Mouse (Mus musculus) mature B cell (primary cell): ENCODE measurements around the gene Ccdc186.

Experiments used
- in situ Hi-C: fragments of 300-500 bp; cut with MboI; formaldehyde crosslinking; loops from 2 replicates; pipeline ENCODE4 v1.14.3; 2019

Gene Ccdc186

GRCm38 (mm10) chr19:56821798-56822447 is at the start of gene Ccdc186:
Gene Ccdc186 (minus strand): TSS chr19:56822190.
- in situ Hi-C loops: no loop called here

- in situ Hi-C loops: no loop called here
Observed at GRCm38 (mm10) chr19:56867701-56868100, 45.7 kb upstream of the Ccdc186 start.

- in situ Hi-C loops: no loop called here
Observed at GRCm38 (mm10) chr19:56856455-56856854, 34.5 kb upstream of the Ccdc186 start.

- in situ Hi-C loops: no loop called here
Observed at GRCm38 (mm10) chr19:56852590-56852989, 30.6 kb upstream of the Ccdc186 start.

- in situ Hi-C loops: no loop called here
Observed at GRCm38 (mm10) chr19:56842974-56843373, 21.0 kb upstream of the Ccdc186 start.

- in situ Hi-C loops: no loop called here
Observed at GRCm38 (mm10) chr19:56838942-56839706, 17.1 kb upstream of the Ccdc186 start.

- in situ Hi-C loops: no loop called here
Observed at GRCm38 (mm10) chr19:56835340-56835739, 13.3 kb upstream of the Ccdc186 start.

GRCm38 (mm10) chr19:56830163-56830562 is 8.2 kb upstream of the Ccdc186 start:
- in situ Hi-C loops: no loop called here

GRCm38 (mm10) chr19:56829267-56829666 is 7.3 kb upstream of the Ccdc186 start:
- in situ Hi-C loops: no loop called here

GRCm38 (mm10) chr19:56828305-56828704 is 6.3 kb upstream of the Ccdc186 start:
- in situ Hi-C loops: no loop called here

GRCm38 (mm10) chr19:56826047-56826631 is 4.1 kb upstream of the Ccdc186 start, which contains the start of gene Tdrd1:
Gene Tdrd1 (plus strand): TSS chr19:56826209.
- in situ Hi-C loops: no loop called here

GRCm38 (mm10) chr19:56822448-56822836 is 452 bp upstream of the Ccdc186 start:
- in situ Hi-C loops: no loop called here

GRCm38 (mm10) chr19:56821040-56821797 is 771 bp downstream of the Ccdc186 start:
- in situ Hi-C loops: no loop called here

GRCm38 (mm10) chr19:56817851-56818526 is 4.0 kb downstream of the Ccdc186 start:
- in situ Hi-C loops: no loop called here

GRCm38 (mm10) chr19:56813360-56813759 is 8.6 kb downstream of the Ccdc186 start:
- in situ Hi-C loops: no loop called here

GRCm38 (mm10) chr19:56811590-56811989 is 10.4 kb downstream of the Ccdc186 start:
- in situ Hi-C loops: no loop called here

GRCm38 (mm10) chr19:56810641-56811146 is 11.3 kb downstream of the Ccdc186 start:
- in situ Hi-C loops: no loop called here

- in situ Hi-C loops: no loop called here
Observed at GRCm38 (mm10) chr19:56808771-56809170, 13.2 kb downstream of the Ccdc186 start.

- in situ Hi-C loops: no loop called here
Observed at GRCm38 (mm10) chr19:56807122-56807521, 14.9 kb downstream of the Ccdc186 start.

- in situ Hi-C loops: no loop called here
Observed at GRCm38 (mm10) chr19:56805366-56805765, 16.6 kb downstream of the Ccdc186 start.

GRCm38 (mm10) chr19:56802352-56802746 is 19.6 kb downstream of the Ccdc186 start:
- in situ Hi-C loops: no loop called here
